Mouse (Mus musculus) adrenal gland, postnatal 10 days (tissue): Measurements from ENCODE around the gene Rec8. TPM values are rescaled to one million over a fixed set of nuclear protein-coding genes. Genes with fewer than 3 reads are reported as not detected.

Experiments
- DNase-seq: peaks from one replicate; pipeline ENCODE4 v3.0.0; 2021; ENCODE audit warnings: mixed read lengths
- total RNA-seq, 2 experiments: library from RNA; stranded (reverse); gene quantifications; 2 replicates each; pipeline ENCODE4 v1.2.3; 2021

Gene Rec8
- total RNA-seq, 2 experiments from 2014 or later = 2.0 to 2.9 TPM

GRCm38 (mm10) chr14:55641291-55641690, 23.5 kb downstream of the Rec8 start:
- DNase-seq = no peak

GRCm38 (mm10) chr14:55642679-55643059, 24.8 kb downstream of the Rec8 start:
- no peak for DNase-seq

GRCm38 (mm10) chr14:55643060-55643907, 25.4 kb downstream of the Rec8 start, which contains the start of gene Tm9sf1:
Tm9sf1 (minus strand) TSS chr14:55643806.
- peak; percentile 89 for DNase-seq

- peak; percentile 29 for DNase-seq
Observed at GRCm38 (mm10) chr14:55644261-55644888, 26.5 kb downstream of the Rec8 start.

- DNase-seq = no peak
Observed at GRCm38 (mm10) chr14:55649884-55650283, 32.0 kb downstream of the Rec8 start, which contains the start of gene Tssk4. Tssk4 (plus strand) TSS chr14:55650184.

- DNase-seq = no peak
Observed at GRCm38 (mm10) chr14:55651528-55651927, 33.7 kb downstream of the Rec8 start.

GRCm38 (mm10) chr14:55656935-55657334, 39.1 kb downstream of the Rec8 start:
- DNase-seq = no peak

GRCm38 (mm10) chr14:55658011-55658410, 40.2 kb downstream of the Rec8 start:
- peak; percentile 70 for DNase-seq

- peak; percentile 87 for DNase-seq
Observed at GRCm38 (mm10) chr14:55659960-55660573, 42.2 kb downstream of the Rec8 start, which contains the start of gene Mdp1. Mdp1 (minus strand) TSS chr14:55660508.

GRCm38 (mm10) chr14:55660636-55661035, 42.8 kb downstream of the Rec8 start:
- DNase-seq = no peak

- DNase-seq = no peak
Observed at GRCm38 (mm10) chr14:55671486-55671832, 53.6 kb downstream of the Rec8 start.

- peak; percentile 89 for DNase-seq
Observed at GRCm38 (mm10) chr14:55671833-55672740, 54.2 kb downstream of the Rec8 start, which contains the start of the genes Gmpr2 and Nedd8. Gmpr2 (plus strand) TSS chr14:55671941. Nedd8 (minus strand) TSS chr14:55672124.

- DNase-seq = no peak
Observed at GRCm38 (mm10) chr14:55672741-55673060, 54.9 kb downstream of the Rec8 start.

Other genes with a start within 250 kb of the Rec8 start
- gene Dhrs4, start 139.3 kb upstream of the Rec8 start, total RNA-seq = 100 to 1,000 TPM; 153 to 177 TPM
- 1 to 10 TPM; 5.3 to 8.5 TPM for gene Carmil3, start 127.4 kb upstream of the Rec8 start, total RNA-seq
- gene Cpne6, start 107.6 kb upstream of the Rec8 start, total RNA-seq = under 1 TPM; 0.09 to 0.61 TPM
- not detected for gene Nrl, start 93.1 kb upstream of the Rec8 start, total RNA-seq
- gene Pck2, start 77.8 kb upstream of the Rec8 start, total RNA-seq = 10 to 100 TPM; 45.2 to 51.4 TPM
- 10 to 100 TPM; 85.2 to 89.5 TPM for gene Dcaf11, start 58.0 kb upstream of the Rec8 start, total RNA-seq
- gene A730061H03Rik, start 57.6 kb upstream of the Rec8 start, total RNA-seq = under 1 TPM in 1 of 2 experiments, not detected in 1; 0.66 TPM
- 10 to 100 TPM; 11.0 to 38.6 TPM for gene Fitm1, start 42.4 kb upstream of the Rec8 start, total RNA-seq
- 100 to 1,000 TPM; 293 to 337 TPM for gene Psme1, start 39.9 kb upstream of the Rec8 start, total RNA-seq
- 10 to 100 TPM; 43.9 to 57.2 TPM for gene Emc9, start 32.7 kb upstream of the Rec8 start, total RNA-seq
- 100 to 1,000 TPM; 349 to 362 TPM for gene Psme2, start 26.9 kb upstream of the Rec8 start, total RNA-seq
- gene Rnf31, start 26.3 kb upstream of the Rec8 start, total RNA-seq = 10 to 100 TPM; 26.7 to 36.2 TPM
- gene Irf9, start 14.5 kb upstream of the Rec8 start, total RNA-seq = 10 to 100 TPM in 1 of 2 experiments, 1 to 10 TPM in 1; 9.7 to 13.3 TPM
- 10 to 100 TPM; 72.1 to 82.4 TPM for gene Ipo4, start 17.9 kb downstream of the Rec8 start, total RNA-seq
- 1 to 10 TPM; 1.1 to 3.8 TPM for gene Gm49378, start 19.9 kb downstream of the Rec8 start, total RNA-seq
- 10 to 100 TPM; 69.7 to 75.9 TPM for gene Tm9sf1, start 25.8 kb downstream of the Rec8 start, total RNA-seq
- gene Tssk4, start 32.1 kb downstream of the Rec8 start, total RNA-seq = 1 to 10 TPM in 1 of 2 experiments, under 1 TPM in 1; 0.93 to 3.0 TPM
- 10 to 100 TPM; 42.4 to 51.7 TPM for gene Mdp1, start 42.5 kb downstream of the Rec8 start, total RNA-seq
- 10 to 100 TPM; 21.2 to 26.8 TPM for gene Gmpr2, start 53.9 kb downstream of the Rec8 start, total RNA-seq
- gene Nedd8, start 54.1 kb downstream of the Rec8 start, total RNA-seq = 100 to 1,000 TPM; 280 to 307 TPM
- 10 to 100 TPM; 19.5 to 23.1 TPM for gene Tinf2, start 63.8 kb downstream of the Rec8 start, total RNA-seq
- gene Tgm1, start 95.9 kb downstream of the Rec8 start, total RNA-seq = 1 to 10 TPM; 1.3 to 2.0 TPM
- 10 to 100 TPM; 16.8 to 21.5 TPM for gene Rabggta, start 104.2 kb downstream of the Rec8 start, total RNA-seq
- 10 to 100 TPM; 77.4 to 82.0 TPM for gene Dhrs1, start 127.7 kb downstream of the Rec8 start, total RNA-seq
- gene Nop9, start 127.7 kb downstream of the Rec8 start, total RNA-seq = 10 to 100 TPM; 17.1 to 18.9 TPM
- gene Cideb, start 140.4 kb downstream of the Rec8 start, total RNA-seq = 10 to 100 TPM; 14.2 to 23.3 TPM
- under 1 TPM; 0.12 to 0.54 TPM for gene Ltb4r2, start 143.4 kb downstream of the Rec8 start, total RNA-seq
- gene Ltb4r1, start 147.9 kb downstream of the Rec8 start, total RNA-seq = 1 to 10 TPM; 1.4 to 1.6 TPM
- gene Adcy4, start 166.1 kb downstream of the Rec8 start, total RNA-seq = 10 to 100 TPM; 10.3 to 12.6 TPM
- 1 to 10 TPM; 8.3 to 9.1 TPM for gene Ripk3, start 170.8 kb downstream of the Rec8 start, total RNA-seq
- gene Nfatc4, start 205.1 kb downstream of the Rec8 start, total RNA-seq = 10 to 100 TPM; 23.5 to 28.2 TPM
- 10 to 100 TPM; 20.7 to 24.4 TPM for gene Nynrin, start 236.0 kb downstream of the Rec8 start, total RNA-seq